In genomic region chr12:50546394-50546793, GRCm38 (mm10) we compare ENCODE assay signal across 15 mouse cellular contexts.
DNase-seq lines count a peak whose midpoint lies in the region; ATAC-seq lines count a peak whose summit lies in the region.
"Had no signal": no experiment of that assay in that cellular context is flagged by ENCODE, and none has a peak within 500 bp of the region (broad histone marks: within the 10 kb centered on the region; RNA-seq: fewer than 3 reads in every experiment).

No protein-coding gene starts in this region.

- H3K4me3 ChIP-seq in heart, embryonic 12.5 days = no peak overlapping the region
- no peak overlapping the region for H3K4me3 ChIP-seq in limb, embryonic 10.5 days
- H3K4me3 ChIP-seq: embryonic facial prominence, embryonic 12.5 days; limb, embryonic 12.5 days had no signal

- no peaks in the 10 kb centered on the region for H3K36me3 ChIP-seq in heart, embryonic 12.5 days
- H3K36me3 ChIP-seq in limb, embryonic 10.5 days = no peaks in the 10 kb centered on the region
- H3K36me3 ChIP-seq: embryonic facial prominence, embryonic 12.5 days; limb, embryonic 12.5 days had no signal

- no peak for ATAC-seq in heart, embryonic 12.5 days (ENCODE audit: insufficient number of reproducible peaks, low FRiP score)
- ATAC-seq in frontal cortex, adult (ENCODE audit: low TSS enrichment) = no peak
- ATAC-seq: activated CD4-positive, CD25-positive, alpha-beta regulatory T cell, adult 4 months; lung, postnatal 0 days had no signal

- WGBS in heart, embryonic 12.5 days = 75% methylated on average over 5 of the region's 5 CpGs
- 93% methylated on average over 5 of the region's 5 CpGs for WGBS in limb, embryonic 10.5 days

- H3K27ac ChIP-seq in heart, embryonic 12.5 days (ENCODE audit: poor library complexity, severe bottlenecking) = no peak overlapping the region
- no peak overlapping the region for H3K27ac ChIP-seq in limb, embryonic 10.5 days
- H3K27ac ChIP-seq: embryonic facial prominence, embryonic 12.5 days; kidney, postnatal 0 days; limb, embryonic 12.5 days had no signal

- no peak overlapping the region for H3K9ac ChIP-seq in heart, embryonic 12.5 days
- H3K9ac ChIP-seq: embryonic facial prominence, embryonic 12.5 days; limb, embryonic 12.5 days had no signal

- no peaks in the 10 kb centered on the region for H3K27me3 ChIP-seq in heart, embryonic 12.5 days (replicated peaks)
- H3K27me3 ChIP-seq in limb, embryonic 10.5 days (ENCODE audit: low read depth, poor library complexity, severe bottlenecking) = no peaks in the 10 kb centered on the region
- H3K27me3 ChIP-seq: embryonic facial prominence, embryonic 12.5 days; limb, embryonic 12.5 days had no signal

- DNase-seq in heart, adult 8-10 months (ENCODE audit: low spot score) = peak; percentile 21
- DNase-seq in left cerebral cortex, postnatal 4 days = peak; percentile 16
- no peak for DNase-seq in left cerebral cortex, postnatal 36 days (ENCODE audit: low spot score in 2 of 2)
- peak; percentile 78 for DNase-seq in NIH3T3 (ENCODE audit: low read depth)
- DNase-seq in adrenal gland, postnatal 14 days = peak; percentile 62
- no peak for DNase-seq in limb, embryonic 10.5 days (ENCODE audit: low spot score)
- DNase-seq: cerebellum, adult 8-10 months; spleen, adult 18-20 months had no signal

- intact Hi-C loops in left cerebral cortex, postnatal 4 days (cut with DNase I) = no loop called here
- intact Hi-C loops in left cerebral cortex, postnatal 36 days (cut with DNase I) = no loop called here

- H3K9me3 ChIP-seq in heart, embryonic 12.5 days (replicated peaks) = no peaks in the 10 kb centered on the region
- no peaks in the 10 kb centered on the region for H3K9me3 ChIP-seq in limb, embryonic 10.5 days (replicated peaks)
- H3K9me3 ChIP-seq: embryonic facial prominence, embryonic 12.5 days; limb, embryonic 12.5 days had no signal

- no peak overlapping the region for H3K4me2 ChIP-seq in heart, embryonic 12.5 days
- H3K4me2 ChIP-seq: embryonic facial prominence, embryonic 12.5 days; limb, embryonic 12.5 days had no signal

- H3K4me1 ChIP-seq in heart, embryonic 12.5 days (replicated peaks) = peaks cover 32% of the 10 kb centered on the region
- peaks cover 12% of the 10 kb centered on the region; the same call in 1 of the 2 replicates for H3K4me1 ChIP-seq in limb, embryonic 10.5 days

Comparison
In these comparisons a context has a peak if more than half of its experiments do, and no peak if none do; other contexts are left out.
1. DNase-seq: peak in heart, adult 8-10 months (single experiment), left cerebral cortex, postnatal 4 days (single experiment), NIH3T3 (single experiment) and adrenal gland, postnatal 14 days (single experiment); none in left cerebral cortex, postnatal 36 days (0 of 2) and limb, embryonic 10.5 days (single experiment).